Mouse (Mus musculus) liver, embryonic 14.5 days (tissue): ENCODE measurements around the gene Myh7. TPM values are rescaled to one million over a fixed set of nuclear protein-coding genes. Genes with fewer than 3 reads are reported as not detected.

Experiments used
- ATAC-seq: fragments of 200-750 bp; cut with Nextera tagmentation; 2 replicates; pipeline ENCODE4 v1.8.0; 2017; ENCODE audit warnings: moderate number of reproducible peaks, mild to moderate bottlenecking, moderate library complexity; ENCODE audit not compliant: insufficient read depth
- DNase-seq, 3 experiments: peaks; one replicate each; pipeline ENCODE4 v3.0.0-alpha.2; 2012 to 2013; ENCODE audit warnings: low read depth in 3 of 3, low spot score in 3 of 3
- H3K27ac ChIP-seq: fragments of 300-500 bp; sonication (generic); 2 replicates; pipeline ENCODE4 v1.5.1; 2014; ENCODE audit warnings: moderate library complexity, mild to moderate bottlenecking, control low read depth, inconsistent platforms
- H3K27me3 ChIP-seq: fragments of 300-500 bp; sonication (generic); 2 replicates; pipeline ENCODE4 v1.6.1; 2014; ENCODE audit warnings: mild to moderate bottlenecking, low read length, moderate library complexity; ENCODE audit not compliant: control insufficient read depth, insufficient read depth
- H3K36me3 ChIP-seq: fragments of 300-500 bp; sonication (generic); replicated peaks from 2 replicates; pipeline ENCODE4 v1.6.1; 2014; ENCODE audit warnings: low read depth; ENCODE audit not compliant: control insufficient read depth, insufficient read depth
- H3K4me1 ChIP-seq, 2 experiments: fragments of 200-500 bp in 1 of 2; fragments of 300-500 bp in 1 of 2; sonication (generic) in 1 of 2; replicated peaks; 2 replicates each; pipeline ENCODE4 v1.6.1; 2012 to 2014; ENCODE audit warnings: antibody characterized with exemption in 1 of 2, inconsistent platforms in 1 of 2, low read length in 1 of 2; ENCODE audit not compliant: control insufficient read depth in 2 of 2, insufficient read depth in 2 of 2
- H3K4me2 ChIP-seq: fragments of 300-500 bp; sonication (generic); 2 replicates; pipeline ENCODE4 v1.6.1; 2014; ENCODE audit warnings: low read depth, mild to moderate bottlenecking, control low read depth, moderate library complexity
- H3K4me3 ChIP-seq, 2 experiments: fragments of 200-500 bp in 1 of 2; fragments of 300-500 bp in 1 of 2; sonication (generic) in 1 of 2; 2 replicates each; pipeline ENCODE4 v1.5.1; 2012 to 2014; ENCODE audit warnings: low read depth in 2 of 2, low read length in 2 of 2, mild to moderate bottlenecking in 2 of 2, control low read depth in 1 of 2, inconsistent platforms in 1 of 2, moderate library complexity in 1 of 2; ENCODE audit not compliant: insufficient read depth in 1 of 2
- H3K9ac ChIP-seq: fragments of 300-500 bp; sonication (generic); replicated peaks from 2 replicates; pipeline ENCODE4 v1.6.1; 2014; ENCODE audit warnings: mild to moderate bottlenecking, control low read depth, moderate library complexity
- H3K9me3 ChIP-seq: fragments of 300-500 bp; sonication (generic); 2 replicates; pipeline ENCODE4 v1.6.1; 2016; ENCODE audit warnings: low read length, mixed read lengths; ENCODE audit not compliant: control insufficient read depth
- CTCF ChIP-seq: IDR thresholded peaks from 2 replicates; pipeline ENCODE4 v1.5.1; 2016; ENCODE audit warnings: antibody characterized with exemption, low read depth, control low read depth
- EP300 ChIP-seq: IDR thresholded peaks from 2 replicates; pipeline ENCODE4 v1.6.1; 2016; ENCODE audit warnings: antibody characterized with exemption, low read depth
- WGBS: fragments of 180-500 bp; shearing (Covaris S2); extraction: QIAGEN DNeasy Blood & Tissue Kit; methylation state at CpG from one replicate; pipeline ENCODE4 v1.1.7; 2014; ENCODE audit not compliant: insufficient replicate concordance; 5-methylcytosine and 5-hydroxymethylcytosine counted together
- polyA plus RNA-seq, 2 experiments: library from polyadenylated mRNA; depleted of rRNA in 1 of 2; stranded (reverse) in 1 of 2; unstranded in 1 of 2; fragments of >200 nt; fragmentation: Nextera tagmentation in 1 of 2; extraction: Ambion mirVana in 1 of 2; gene quantifications; 2 replicates each; pipeline versions ENCODE4 v1.2.1 to v1.2.3; 2012 to 2014

Myh7 gene
- polyA plus RNA-seq, 2 experiments = 0.05 to 0.07 TPM

- H3K27me3 ChIP-seq = no peaks in the 10 kb centered on the region
- DNase-seq (no peak), ATAC-seq (no peak)
- H3K27ac ChIP-seq = no peak overlapping the region
- no peaks in the 10 kb centered on the region for H3K36me3 ChIP-seq
- H3K9me3 ChIP-seq = no peaks in the 10 kb centered on the region
- WGBS = 66% methylated on average over 9 of the region's 9 CpGs
- H3K9ac ChIP-seq = no peak overlapping the region
- no peaks in the 10 kb centered on the region for H3K4me1 ChIP-seq
- H3K4me3 ChIP-seq = no peak overlapping the region
- TF ChIP-seq EP300 = no peak
- TF ChIP-seq CTCF = no peak
- H3K4me2 ChIP-seq = no peak overlapping the region
Observed at GRCm38 (mm10) chr14:54956533-54956932, 37.9 kb downstream of the Myh7 start.

GRCm38 (mm10) chr14:54955481-54955880 lies 38.9 kb downstream of the Myh7 start:
- DNase-seq = no peak
- Histone ChIP-seq H3K27ac (no peak overlapping the region), H3K9ac (no peak overlapping the region), H3K4me2 (no peak overlapping the region), H3K9me3 (no peaks in the 10 kb centered on the region), H3K36me3 (no peaks in the 10 kb centered on the region), H3K27me3 (no peaks in the 10 kb centered on the region), H3K4me3 (no peak overlapping the region), H3K4me1 (no peaks in the 10 kb centered on the region)
- ATAC-seq = no peak
- 57% methylated on average over 3 of the region's 3 CpGs for whole genome bisulfite sequencing
- TF ChIP-seq EP300 (no peak), CTCF (no peak)

GRCm38 (mm10) chr14:54954474-54954873 lies 40.0 kb downstream of the Myh7 start:
- H3K27me3 ChIP-seq = no peaks in the 10 kb centered on the region
- H3K4me3 ChIP-seq = no peak overlapping the region
- H3K9ac ChIP-seq = no peak overlapping the region
- H3K4me1 ChIP-seq = no peaks in the 10 kb centered on the region
- no peak for TF ChIP-seq EP300
- no peak for TF ChIP-seq CTCF
- no peaks in the 10 kb centered on the region for H3K9me3 ChIP-seq
- ATAC-seq (no peak), DNase-seq (no peak)
- H3K36me3 ChIP-seq = no peaks in the 10 kb centered on the region
- 47% methylated on average over 3 of the region's 3 CpGs for WGBS
- H3K4me2 ChIP-seq = no peak overlapping the region
- H3K27ac ChIP-seq = no peak overlapping the region

- no peaks in the 10 kb centered on the region for H3K27me3 ChIP-seq
- no peak overlapping the region for H3K27ac ChIP-seq
- H3K36me3 ChIP-seq = no peaks in the 10 kb centered on the region
- H3K9ac ChIP-seq = no peak overlapping the region
- TF ChIP-seq CTCF = no peak
- TF ChIP-seq EP300 = no peak
- no peak for ATAC-seq
- no peaks in the 10 kb centered on the region for H3K4me1 ChIP-seq
- H3K9me3 ChIP-seq = no peaks in the 10 kb centered on the region
- H3K4me2 ChIP-seq = no peak overlapping the region
- no peak for DNase-seq
- 63% methylated on average over 8 of the region's 8 CpGs for WGBS
- no peak overlapping the region for H3K4me3 ChIP-seq
Observed at GRCm38 (mm10) chr14:54953664-54954206, 40.7 kb downstream of the Myh7 start.

GRCm38 (mm10) chr14:54951587-54951986 lies 42.8 kb downstream of the Myh7 start:
- Histone ChIP-seq H3K27ac (no peak overlapping the region), H3K36me3 (no peaks in the 10 kb centered on the region), H3K9ac (no peak overlapping the region), H3K4me3 (no peak overlapping the region), H3K27me3 (no peaks in the 10 kb centered on the region), H3K4me2 (no peak overlapping the region), H3K4me1 (no peaks in the 10 kb centered on the region), H3K9me3 (no peaks in the 10 kb centered on the region)
- WGBS = 69% methylated on average over 6 of the region's 6 CpGs
- ATAC-seq = no peak
- DNase-seq = no peak
- TF ChIP-seq EP300 (no peak), CTCF (no peak)
